Mouse (Mus musculus): Measurements from ENCODE around the gene Gfra4.

DNA sequence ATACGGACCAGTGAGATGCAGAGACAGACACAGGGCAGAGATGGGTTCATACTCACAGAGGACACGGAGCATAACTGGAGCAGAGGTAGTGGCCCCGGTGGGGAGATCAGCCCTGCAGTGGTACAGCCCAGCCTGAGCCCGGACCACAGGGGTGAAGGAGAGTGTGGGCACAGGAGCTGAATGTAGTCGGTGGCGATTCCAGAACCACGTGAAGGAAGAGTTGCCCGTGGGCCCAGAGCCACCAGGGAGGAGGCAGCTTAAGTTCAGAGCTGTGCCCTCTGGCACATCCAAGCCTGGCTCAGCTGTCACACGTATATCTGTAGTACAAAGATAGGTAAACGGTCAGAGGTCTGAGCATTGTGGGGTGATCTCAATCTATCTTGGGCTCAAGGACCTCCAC is 29.6 kb upstream of the Gfra4 start:
- TF ChIP-seq POLR2A (IDR thresholded peaks at IDR 0.05; ENCODE audit: insufficient read depth, low read depth, low read length) (no peak), CTCF (IDR thresholded peaks at IDR 0.05; ENCODE audit: insufficient read depth, low read depth, low read length) (no peak)
